Mouse (Mus musculus) kidney, adult 2 months (tissue): ENCODE measurements around the gene Rarb.

Experiments used
- CTCF ChIP-seq: fragments of 200-500 bp; conservative IDR thresholded peaks from 2 replicates; pipeline ENCODE4 v1.5.1; 2011; ENCODE audit warnings: low read depth, mild to moderate bottlenecking, control low read depth, low read length, moderate library complexity, mixed read lengths; ENCODE audit not compliant: insufficient read depth, insufficient read length
- POLR2A ChIP-seq: fragments of 200-500 bp; IDR thresholded peaks from one replicate; pipeline ENCODE4 v1.6.1; 2011; ENCODE audit warnings: low read depth, low read length, control low read depth

- TF ChIP-seq CTCF (no peak), POLR2A (no peak)
Observed at GRCm38 (mm10) chr14:16522852-16523251, 296.1 kb downstream of the Rarb start.
